Mouse (Mus musculus) forebrain, embryonic 15.5 days (tissue): ENCODE measurements around the gene Manba. TPM values are rescaled to one million over a fixed set of nuclear protein-coding genes. Genes with fewer than 3 reads are reported as not detected.

Experiments
- ATAC-seq: fragments of 200-750 bp; cut with Nextera tagmentation; replicated peaks from 2 replicates; pipeline ENCODE4 v1.8.0; 2017; ENCODE audit warnings: mild to moderate bottlenecking, moderate TSS enrichment, moderate library complexity
- H3K27ac ChIP-seq: fragments of 300-500 bp; sonication (generic); replicated peaks from 2 replicates; pipeline ENCODE4 v1.5.1; 2015; ENCODE audit warnings: mild to moderate bottlenecking, inconsistent platforms
- H3K27me3 ChIP-seq: fragments of 300-500 bp; sonication (generic); 2 replicates; pipeline ENCODE4 v1.6.1; 2015; ENCODE audit warnings: inconsistent platforms
- H3K36me3 ChIP-seq: fragments of 300-500 bp; sonication (generic); 2 replicates; pipeline ENCODE4 v1.6.1; 2015; ENCODE audit warnings: mild to moderate bottlenecking, inconsistent platforms
- H3K4me1 ChIP-seq: fragments of 300-500 bp; sonication (generic); 2 replicates; pipeline ENCODE4 v1.6.1; 2015; ENCODE audit warnings: inconsistent platforms
- H3K4me2 ChIP-seq: fragments of 300-500 bp; sonication (generic); replicated peaks from 2 replicates; pipeline ENCODE4 v1.6.1; 2015; ENCODE audit warnings: mild to moderate bottlenecking, inconsistent platforms
- H3K4me3 ChIP-seq: fragments of 300-500 bp; sonication (generic); 2 replicates; pipeline ENCODE4 v1.5.1; 2015; ENCODE audit warnings: mild to moderate bottlenecking, inconsistent platforms
- H3K9ac ChIP-seq: fragments of 300-500 bp; sonication (generic); replicated peaks from 2 replicates; pipeline ENCODE4 v1.6.1; 2015; ENCODE audit warnings: mild to moderate bottlenecking, inconsistent platforms
- H3K9me3 ChIP-seq: fragments of 300-500 bp; sonication (generic); 2 replicates; pipeline ENCODE4 v1.6.1; 2016; ENCODE audit warnings: inconsistent platforms
- WGBS: fragments of 180-500 bp; shearing (Covaris S2); methylation state at CpG from one replicate; pipeline ENCODE4 v1.1.7; 2015; ENCODE audit warnings: mixed read lengths; 5-methylcytosine and 5-hydroxymethylcytosine counted together
- polyA plus RNA-seq: library from polyadenylated mRNA; unstranded; fragments of >200 nt; fragmentation: Nextera tagmentation; extraction: Ambion mirVana; gene quantifications from 2 replicates; pipeline ENCODE4 v1.2.1, GENCODE M21; 2015

Gene Manba
- polyA plus RNA-seq, 1 experiment from 2014 or later = 3.9 TPM

GRCm38 (mm10) chr3:135616730-135617129 lies 131.3 kb downstream of the Manba start:
- WGBS = 90% methylated on average over 7 of the region's 7 CpGs
- no peak overlapping the region for H3K9ac ChIP-seq
- H3K36me3 ChIP-seq = peaks cover 9% of the 10 kb centered on the region; the same call in 1 of the 2 replicates
- H3K4me2 ChIP-seq = no peak overlapping the region
- H3K27ac ChIP-seq = no peak overlapping the region
- H3K9me3 ChIP-seq = no peaks in the 10 kb centered on the region
- H3K4me1 ChIP-seq = no peaks in the 10 kb centered on the region
- no peak overlapping the region for H3K4me3 ChIP-seq
- H3K27me3 ChIP-seq = no peaks in the 10 kb centered on the region
- no peak for ATAC-seq

Other genes with a start within 250 kb of the Manba start
- gene Bdh2, start 204.4 kb upstream of the Manba start, polyA plus RNA-seq = 2.1 and 3.7 TPM in 2 replicates
- 0.60 and 1.3 TPM in 2 replicates for gene Slc9b2, start 177.9 kb upstream of the Manba start, polyA plus RNA-seq
- gene Slc9b1, start 137.6 kb upstream of the Manba start, polyA plus RNA-seq = 0.18 and 0.24 TPM in 2 replicates
- gene Cisd2, start 61.7 kb upstream of the Manba start, polyA plus RNA-seq = 65.4 and 71.4 TPM in 2 replicates
- 384 and 388 TPM in 2 replicates for gene Ube2d3, start 47.5 kb upstream of the Manba start, polyA plus RNA-seq
- 5.9 and 7.1 TPM in 2 replicates for gene Nfkb1, start 205.9 kb downstream of the Manba start, polyA plus RNA-seq